Mouse (Mus musculus): Measurements from ENCODE around the gene Tex26. TPM values are rescaled to one million over a fixed set of nuclear protein-coding genes. Genes with fewer than 3 reads are reported as not detected.

Gene Tex26
- polyA plus RNA-seq (2017; shearing (Covaris generic)): not detected

DNA sequence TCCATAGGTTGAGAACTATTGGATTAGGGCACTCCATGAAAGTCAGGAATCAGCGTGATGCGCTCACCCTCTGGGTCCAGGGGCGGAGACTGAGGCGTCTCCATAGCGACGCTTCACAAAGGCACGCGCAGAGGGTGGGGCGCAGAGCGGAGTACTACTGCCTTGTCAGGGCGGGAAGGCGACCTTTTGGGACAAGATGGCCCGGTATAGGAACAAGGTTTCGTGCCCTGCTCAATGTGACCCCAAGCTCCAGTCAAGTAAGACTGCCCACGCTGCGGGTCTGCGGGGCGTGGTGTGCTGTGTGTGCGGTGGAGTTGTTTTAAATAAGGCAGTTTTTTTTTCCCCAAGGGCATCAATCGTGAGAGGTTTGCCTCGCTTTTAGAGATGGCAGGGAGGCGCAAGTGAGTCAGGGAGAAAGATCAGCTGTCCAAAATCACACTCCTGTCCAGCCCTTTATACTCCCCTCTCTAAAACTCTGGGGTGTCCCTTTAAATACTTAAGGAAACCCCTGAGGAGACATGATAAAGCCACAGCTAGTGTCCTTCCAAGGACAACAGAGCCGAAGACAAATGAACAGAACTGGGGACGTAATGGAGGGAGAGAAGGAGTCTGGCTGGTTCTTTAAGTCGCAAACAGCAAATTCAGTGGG, at the start of gene Tex26:
Tex26 (plus strand) TSS at position 130 of the 649 bp plus-strand sequence.

GRCm38 (mm10) chr5:149411509-149412193, 27.8 kb upstream of the Tex26 start, which contains the start of gene Medag:
TSS of gene Medag (plus strand) at chr5:149411749.

Other genes with a start within 250 kb of the Tex26 start
- 0.91 TPM for gene Alox5ap, start 174.9 kb upstream of the Tex26 start, polyA plus RNA-seq (2017; shearing (Covaris generic))
- not detected for gene Medag, start 27.9 kb upstream of the Tex26 start, polyA plus RNA-seq (2017; shearing (Covaris generic))
- gene Wdr95, start 89.0 kb downstream of the Tex26 start, polyA plus RNA-seq (2017; shearing (Covaris generic)): 0.66 TPM
- 213 TPM for gene Hsph1, start 196.7 kb downstream of the Tex26 start, polyA plus RNA-seq (2017; shearing (Covaris generic))
- 3.8 TPM for gene B3glct, start 238.6 kb downstream of the Tex26 start, polyA plus RNA-seq (2017; shearing (Covaris generic))

Data from effector memory CD4-positive, alpha-beta T cell, adult 7 months (primary cell).